Mouse (Mus musculus): Measurements from ENCODE around the gene Mrtfa. TPM values are rescaled to one million over a fixed set of nuclear protein-coding genes. Genes with fewer than 3 reads are reported as not detected.

The Mrtfa gene
- polyA plus RNA-seq, 1 experiment from 2014 or later: 31.3 TPM

GRCm38 (mm10) chr15:81128155-81128838 is 62.3 kb downstream of the Mrtfa start:
- Histone ChIP-seq H3K36me3 (ENCODE audit: control insufficient read depth, insufficient read depth, low read length) (no peaks in the 10 kb centered on the region), H3K9ac (replicated peaks; ENCODE audit: low read depth, low read length) (no peak overlapping the region), H3K4me1 (ENCODE audit: control insufficient read depth, insufficient read depth, low read length) (no peaks in the 10 kb centered on the region), H3K9me3 (ENCODE audit: control insufficient read depth, low read length) (no peaks in the 10 kb centered on the region), H3K4me2 (ENCODE audit: low read depth, low read length) (no peak overlapping the region), H3K4me3 (ENCODE audit: low read depth, low read length) (no peak overlapping the region), H3K27me3 (ENCODE audit: control insufficient read depth, insufficient read depth, low read length) (no peaks in the 10 kb centered on the region), H3K27ac (ENCODE audit: low read depth, low read length) (no peak overlapping the region)
- 73% methylated on average over 5 of the region's 5 CpGs for WGBS
- no peak for ATAC-seq (ENCODE audit: low read depth)

GRCm38 (mm10) chr15:81124282-81124681 is 66.3 kb downstream of the Mrtfa start:
- no peaks in the 10 kb centered on the region for H3K4me1 ChIP-seq (ENCODE audit: control insufficient read depth, insufficient read depth, low read length)
- no peak for ATAC-seq (ENCODE audit: low read depth)
- H3K4me3 ChIP-seq (ENCODE audit: low read depth, low read length): no peak overlapping the region
- WGBS: 99% methylated on average over 2 of the region's 2 CpGs
- H3K9ac ChIP-seq (replicated peaks; ENCODE audit: low read depth, low read length): no peak overlapping the region
- H3K9me3 ChIP-seq (ENCODE audit: control insufficient read depth, low read length): no peaks in the 10 kb centered on the region
- H3K27me3 ChIP-seq (ENCODE audit: control insufficient read depth, insufficient read depth, low read length): no peaks in the 10 kb centered on the region
- H3K4me2 ChIP-seq (ENCODE audit: low read depth, low read length): no peak overlapping the region
- no peak overlapping the region for H3K27ac ChIP-seq (ENCODE audit: low read depth, low read length)
- H3K36me3 ChIP-seq (ENCODE audit: control insufficient read depth, insufficient read depth, low read length): no peaks in the 10 kb centered on the region

- Histone ChIP-seq H3K9ac (replicated peaks; ENCODE audit: low read depth, low read length) (no peak overlapping the region), H3K4me3 (ENCODE audit: low read depth, low read length) (no peak overlapping the region), H3K27ac (ENCODE audit: low read depth, low read length) (no peak overlapping the region), H3K27me3 (ENCODE audit: control insufficient read depth, insufficient read depth, low read length) (no peaks in the 10 kb centered on the region), H3K9me3 (ENCODE audit: control insufficient read depth, low read length) (no peaks in the 10 kb centered on the region), H3K4me1 (ENCODE audit: control insufficient read depth, insufficient read depth, low read length) (no peaks in the 10 kb centered on the region), H3K36me3 (ENCODE audit: control insufficient read depth, insufficient read depth, low read length) (no peaks in the 10 kb centered on the region), H3K4me2 (ENCODE audit: low read depth, low read length) (no peak overlapping the region)
- no peak for ATAC-seq (ENCODE audit: low read depth)
- 70% methylated on average over 5 of the region's 5 CpGs for WGBS
These were observed 67.4 kb downstream of the Mrtfa start for GRCm38 (mm10) chr15:81123122-81123521.

- no peak for ATAC-seq (ENCODE audit: low read depth)
These were observed 68.0 kb downstream of the Mrtfa start for GRCm38 (mm10) chr15:81122535-81122934.

GRCm38 (mm10) chr15:81122078-81122477 is 68.5 kb downstream of the Mrtfa start:
- Histone ChIP-seq H3K4me3 (ENCODE audit: low read depth, low read length) (no peak overlapping the region), H3K9ac (replicated peaks; ENCODE audit: low read depth, low read length) (no peak overlapping the region), H3K27ac (ENCODE audit: low read depth, low read length) (no peak overlapping the region), H3K27me3 (ENCODE audit: control insufficient read depth, insufficient read depth, low read length) (no peaks in the 10 kb centered on the region), H3K4me1 (ENCODE audit: control insufficient read depth, insufficient read depth, low read length) (no peaks in the 10 kb centered on the region), H3K4me2 (ENCODE audit: low read depth, low read length) (no peak overlapping the region), H3K36me3 (ENCODE audit: control insufficient read depth, insufficient read depth, low read length) (no peaks in the 10 kb centered on the region), H3K9me3 (ENCODE audit: control insufficient read depth, low read length) (no peaks in the 10 kb centered on the region)
- 62% methylated on average over 2 of the region's 2 CpGs for WGBS
- ATAC-seq (ENCODE audit: low read depth): no peak

More at GRCm38 (mm10) chr15:81122535-81122934, 68.0 kb downstream of the Mrtfa start:
- WGBS: 39% methylated on average over 4 of the region's 4 CpGs
- Histone ChIP-seq H3K27ac (ENCODE audit: low read depth, low read length) (no peak overlapping the region), H3K9ac (replicated peaks; ENCODE audit: low read depth, low read length) (no peak overlapping the region), H3K9me3 (ENCODE audit: control insufficient read depth, low read length) (no peaks in the 10 kb centered on the region), H3K4me2 (ENCODE audit: low read depth, low read length) (no peak overlapping the region), H3K36me3 (ENCODE audit: control insufficient read depth, insufficient read depth, low read length) (no peaks in the 10 kb centered on the region), H3K27me3 (ENCODE audit: control insufficient read depth, insufficient read depth, low read length) (no peaks in the 10 kb centered on the region), H3K4me3 (ENCODE audit: low read depth, low read length) (no peak overlapping the region), H3K4me1 (ENCODE audit: control insufficient read depth, insufficient read depth, low read length) (no peaks in the 10 kb centered on the region)

- Histone ChIP-seq H3K4me2 (ENCODE audit: low read depth, low read length) (no peak overlapping the region), H3K27me3 (ENCODE audit: control insufficient read depth, insufficient read depth, low read length) (no peaks in the 10 kb centered on the region), H3K4me3 (ENCODE audit: low read depth, low read length) (no peak overlapping the region), H3K9me3 (ENCODE audit: control insufficient read depth, low read length) (no peaks in the 10 kb centered on the region), H3K4me1 (ENCODE audit: control insufficient read depth, insufficient read depth, low read length) (no peaks in the 10 kb centered on the region), H3K36me3 (ENCODE audit: control insufficient read depth, insufficient read depth, low read length) (no peaks in the 10 kb centered on the region), H3K27ac (ENCODE audit: low read depth, low read length) (no peak overlapping the region), H3K9ac (replicated peaks; ENCODE audit: low read depth, low read length) (no peak overlapping the region)
- ATAC-seq (ENCODE audit: low read depth): no peak
- WGBS: 71% methylated on average over 7 of the region's 7 CpGs
These were observed 69.6 kb downstream of the Mrtfa start for GRCm38 (mm10) chr15:81120946-81121345.

GRCm38 (mm10) chr15:81120140-81120539 is 70.4 kb downstream of the Mrtfa start:
- no peaks in the 10 kb centered on the region for H3K27me3 ChIP-seq (ENCODE audit: control insufficient read depth, insufficient read depth, low read length)
- 75% methylated on average over 6 of the region's 6 CpGs for WGBS
- no peaks in the 10 kb centered on the region for H3K9me3 ChIP-seq (ENCODE audit: control insufficient read depth, low read length)
- no peak overlapping the region for H3K9ac ChIP-seq (replicated peaks; ENCODE audit: low read depth, low read length)
- ATAC-seq (ENCODE audit: low read depth): no peak
- no peaks in the 10 kb centered on the region for H3K36me3 ChIP-seq (ENCODE audit: control insufficient read depth, insufficient read depth, low read length)
- H3K4me1 ChIP-seq (ENCODE audit: control insufficient read depth, insufficient read depth, low read length): no peaks in the 10 kb centered on the region
- no peak overlapping the region for H3K4me2 ChIP-seq (ENCODE audit: low read depth, low read length)
- H3K27ac ChIP-seq (ENCODE audit: low read depth, low read length): no peak overlapping the region
- H3K4me3 ChIP-seq (ENCODE audit: low read depth, low read length): no peak overlapping the region

GRCm38 (mm10) chr15:81118226-81118625 is 72.3 kb downstream of the Mrtfa start:
- Histone ChIP-seq H3K4me2 (ENCODE audit: low read depth, low read length) (no peak overlapping the region), H3K27me3 (ENCODE audit: control insufficient read depth, insufficient read depth, low read length) (no peaks in the 10 kb centered on the region), H3K27ac (ENCODE audit: low read depth, low read length) (no peak overlapping the region), H3K9me3 (ENCODE audit: control insufficient read depth, low read length) (no peaks in the 10 kb centered on the region), H3K4me1 (ENCODE audit: control insufficient read depth, insufficient read depth, low read length) (no peaks in the 10 kb centered on the region), H3K36me3 (ENCODE audit: control insufficient read depth, insufficient read depth, low read length) (no peaks in the 10 kb centered on the region), H3K4me3 (ENCODE audit: low read depth, low read length) (no peak overlapping the region), H3K9ac (replicated peaks; ENCODE audit: low read depth, low read length) (no peak overlapping the region)
- ATAC-seq (ENCODE audit: low read depth): no peak
- 88% methylated on average over 4 of the region's 4 CpGs for WGBS

GRCm38 (mm10) chr15:81112589-81112988 is 78.0 kb downstream of the Mrtfa start:
- Histone ChIP-seq H3K4me1 (ENCODE audit: control insufficient read depth, insufficient read depth, low read length) (no peaks in the 10 kb centered on the region), H3K4me3 (ENCODE audit: low read depth, low read length) (no peak overlapping the region), H3K4me2 (ENCODE audit: low read depth, low read length) (no peak overlapping the region), H3K9ac (replicated peaks; ENCODE audit: low read depth, low read length) (no peak overlapping the region), H3K9me3 (ENCODE audit: control insufficient read depth, low read length) (no peaks in the 10 kb centered on the region), H3K27ac (ENCODE audit: low read depth, low read length) (no peak overlapping the region), H3K27me3 (ENCODE audit: control insufficient read depth, insufficient read depth, low read length) (no peaks in the 10 kb centered on the region), H3K36me3 (ENCODE audit: control insufficient read depth, insufficient read depth, low read length) (no peaks in the 10 kb centered on the region)
- ATAC-seq (ENCODE audit: low read depth): no peak
- 84% methylated on average over 6 of the region's 6 CpGs for WGBS
